Mouse (Mus musculus): ENCODE results near the gene Slc25a45. TPM values are rescaled to one million over a fixed set of nuclear protein-coding genes. Genes with fewer than 3 reads are reported as not detected.
A peak's percentile ranks its signal among the peaks of the same experiment; 100 is the strongest.

The Slc25a45 gene
- polyA plus RNA-seq, 1 experiment, result 0.48 TPM

DNA sequence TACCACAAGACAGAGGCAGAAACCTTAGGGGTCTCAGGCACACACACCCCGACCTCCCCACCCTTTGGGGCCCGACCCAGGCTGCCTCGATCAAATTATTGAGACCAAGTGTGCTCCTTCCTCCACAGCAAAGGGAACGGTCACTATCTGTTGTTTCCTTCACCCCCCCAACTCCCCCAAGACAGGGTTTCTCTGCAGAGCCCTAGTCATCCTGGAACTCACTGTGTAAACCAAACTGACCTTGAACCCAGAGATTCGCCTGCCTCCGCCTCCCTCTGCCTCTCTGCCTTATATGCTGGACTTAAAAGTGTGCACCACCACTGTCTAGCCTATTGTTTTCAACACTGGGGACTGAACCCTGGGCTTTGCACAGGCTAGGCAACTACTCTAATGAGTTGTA, 5.9 kb upstream of the Slc25a45 start:
- Histone ChIP-seq H3K4me1 (ENCODE audit: control insufficient read depth, insufficient read depth, low read length) (peaks cover 2% of the 10 kb centered on the region), H3K9me3 (replicated peaks; ENCODE audit: control insufficient read depth, insufficient read depth, low read length, poor library complexity, severe bottlenecking) (no peaks in the 10 kb centered on the region), H3K4me3 (ENCODE audit: low read depth, low read length) (no peak overlapping the region), H3K9ac (ENCODE audit: low read depth, poor library complexity, severe bottlenecking) (no peak overlapping the region), H3K36me3 (ENCODE audit: control insufficient read depth, insufficient read depth, low read length, poor library complexity, severe bottlenecking) (peaks cover 2% of the 10 kb centered on the region), H3K27ac (ENCODE audit: insufficient read depth, low read length) (no peak overlapping the region), H3K27me3 (ENCODE audit: control insufficient read depth, insufficient read depth, low read length, poor library complexity, severe bottlenecking) (no peaks in the 10 kb centered on the region)
- TF ChIP-seq EP300 (IDR thresholded peaks at IDR 0.05; ENCODE audit: insufficient read depth, low read depth, low read length), result no peak
- TF ChIP-seq POLR2A (IDR thresholded peaks at IDR 0.05; ENCODE audit: insufficient read depth, low read length), result no peak

DNA sequence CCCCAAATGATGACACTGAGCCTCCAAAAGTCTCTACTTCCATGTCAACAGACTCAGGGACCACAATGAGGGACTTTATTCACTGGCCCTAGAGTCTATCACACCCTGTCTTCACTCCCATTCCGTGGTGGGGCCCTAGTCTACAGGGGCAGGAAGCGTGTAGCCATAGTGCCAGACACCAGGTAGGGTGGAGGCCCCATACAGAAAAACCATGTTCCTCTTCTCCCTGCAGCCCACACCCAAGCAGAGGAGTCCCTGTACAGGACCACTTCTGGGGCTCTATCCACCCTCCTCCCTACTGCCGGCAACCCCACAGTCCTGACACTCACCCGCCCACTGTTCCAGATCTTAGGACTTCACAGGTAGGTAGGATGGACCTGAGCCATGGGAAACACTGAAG, 5.1 kb upstream of the Slc25a45 start:
- Histone ChIP-seq H3K9me3 (replicated peaks; ENCODE audit: control insufficient read depth, insufficient read depth, low read length, poor library complexity, severe bottlenecking) (no peaks in the 10 kb centered on the region), H3K27ac (ENCODE audit: insufficient read depth, low read length) (no peak overlapping the region), H3K27me3 (ENCODE audit: control insufficient read depth, insufficient read depth, low read length, poor library complexity, severe bottlenecking) (no peaks in the 10 kb centered on the region), H3K9ac (ENCODE audit: low read depth, poor library complexity, severe bottlenecking) (no peak overlapping the region), H3K4me1 (ENCODE audit: control insufficient read depth, insufficient read depth, low read length) (peaks cover 2% of the 10 kb centered on the region), H3K36me3 (ENCODE audit: control insufficient read depth, insufficient read depth, low read length, poor library complexity, severe bottlenecking) (peaks cover 2% of the 10 kb centered on the region), H3K4me3 (ENCODE audit: low read depth, low read length) (no peak overlapping the region)
- no peak for TF ChIP-seq EP300 (IDR thresholded peaks at IDR 0.05; ENCODE audit: insufficient read depth, low read depth, low read length)
- TF ChIP-seq CTCF (IDR thresholded peaks at IDR 0.05; ENCODE audit: low read depth, low read length), result no peak
- TF ChIP-seq POLR2A (IDR thresholded peaks at IDR 0.05; ENCODE audit: insufficient read depth, low read length), result no peak

GRCm38 (mm10) chr19:5872931-5873556, 4.6 kb upstream of the Slc25a45 start:
- Histone ChIP-seq H3K27ac (ENCODE audit: insufficient read depth, low read length) (no peak overlapping the region), H3K4me1 (ENCODE audit: control insufficient read depth, insufficient read depth, low read length) (peaks cover 2% of the 10 kb centered on the region), H3K9ac (ENCODE audit: low read depth, poor library complexity, severe bottlenecking) (no peak overlapping the region)

DNA sequence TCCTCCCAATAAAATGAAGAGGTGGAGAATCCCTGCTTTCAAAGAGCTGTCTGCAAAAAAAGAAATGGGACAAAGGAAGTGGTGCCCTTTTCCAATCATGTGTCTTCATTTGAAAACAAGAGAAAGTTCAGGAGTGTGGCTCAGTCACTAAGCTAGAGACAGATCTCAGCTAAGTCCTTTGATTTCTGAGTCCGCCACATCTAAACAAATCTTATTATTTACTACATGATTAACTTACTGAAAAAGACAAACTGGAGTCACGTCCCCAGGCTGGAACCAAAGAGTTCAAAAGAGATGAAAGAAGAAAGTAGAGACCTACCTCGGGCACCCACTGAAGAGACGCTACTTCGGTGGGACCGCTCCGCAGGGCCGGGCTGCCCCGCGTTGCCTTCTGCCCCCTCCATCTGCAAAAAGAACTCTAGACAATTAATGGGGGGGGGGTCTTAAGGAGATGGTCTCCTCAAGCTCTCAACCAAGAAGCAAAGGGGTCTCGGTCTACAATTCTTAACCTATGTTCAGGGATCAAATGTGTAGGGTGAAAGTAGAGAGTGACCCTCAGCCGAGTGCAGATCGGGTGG, 3.1 kb upstream of the Slc25a45 start:
- Histone ChIP-seq H3K27me3 (ENCODE audit: control insufficient read depth, insufficient read depth, low read length, poor library complexity, severe bottlenecking) (no peaks in the 10 kb centered on the region), H3K36me3 (ENCODE audit: control insufficient read depth, insufficient read depth, low read length, poor library complexity, severe bottlenecking) (no peaks in the 10 kb centered on the region; the same call in 1 of the 2 replicates), H3K9me3 (replicated peaks; ENCODE audit: control insufficient read depth, insufficient read depth, low read length, poor library complexity, severe bottlenecking) (no peaks in the 10 kb centered on the region), H3K9ac (ENCODE audit: low read depth, poor library complexity, severe bottlenecking) (peak overlapping the region; percentile 69), H3K4me3 (ENCODE audit: low read depth, low read length) (peak overlapping the region; percentile 74), H3K4me1 (ENCODE audit: control insufficient read depth, insufficient read depth, low read length) (peaks cover 2% of the 10 kb centered on the region), H3K27ac (ENCODE audit: insufficient read depth, low read length) (no peak overlapping the region)
- TF ChIP-seq EP300 (IDR thresholded peaks at IDR 0.05; ENCODE audit: insufficient read depth, low read depth, low read length), result no peak
- no peak for TF ChIP-seq POLR2A (IDR thresholded peaks at IDR 0.05; ENCODE audit: insufficient read depth, low read length)
- no peak for TF ChIP-seq CTCF (IDR thresholded peaks at IDR 0.05; ENCODE audit: low read depth, low read length)

More at GRCm38 (mm10) chr19:5872931-5873556, 4.6 kb upstream of the Slc25a45 start:
- Histone ChIP-seq H3K36me3 (ENCODE audit: control insufficient read depth, insufficient read depth, low read length, poor library complexity, severe bottlenecking) (peaks cover 2% of the 10 kb centered on the region), H3K9me3 (replicated peaks; ENCODE audit: control insufficient read depth, insufficient read depth, low read length, poor library complexity, severe bottlenecking) (no peaks in the 10 kb centered on the region), H3K4me3 (ENCODE audit: low read depth, low read length) (no peak overlapping the region), H3K27me3 (ENCODE audit: control insufficient read depth, insufficient read depth, low read length, poor library complexity, severe bottlenecking) (no peaks in the 10 kb centered on the region)
- no peak for TF ChIP-seq EP300 (IDR thresholded peaks at IDR 0.05; ENCODE audit: insufficient read depth, low read depth, low read length)
- no peak for TF ChIP-seq CTCF (IDR thresholded peaks at IDR 0.05; ENCODE audit: low read depth, low read length)
- TF ChIP-seq POLR2A (IDR thresholded peaks at IDR 0.05; ENCODE audit: insufficient read depth, low read length), result no peak

DNA sequence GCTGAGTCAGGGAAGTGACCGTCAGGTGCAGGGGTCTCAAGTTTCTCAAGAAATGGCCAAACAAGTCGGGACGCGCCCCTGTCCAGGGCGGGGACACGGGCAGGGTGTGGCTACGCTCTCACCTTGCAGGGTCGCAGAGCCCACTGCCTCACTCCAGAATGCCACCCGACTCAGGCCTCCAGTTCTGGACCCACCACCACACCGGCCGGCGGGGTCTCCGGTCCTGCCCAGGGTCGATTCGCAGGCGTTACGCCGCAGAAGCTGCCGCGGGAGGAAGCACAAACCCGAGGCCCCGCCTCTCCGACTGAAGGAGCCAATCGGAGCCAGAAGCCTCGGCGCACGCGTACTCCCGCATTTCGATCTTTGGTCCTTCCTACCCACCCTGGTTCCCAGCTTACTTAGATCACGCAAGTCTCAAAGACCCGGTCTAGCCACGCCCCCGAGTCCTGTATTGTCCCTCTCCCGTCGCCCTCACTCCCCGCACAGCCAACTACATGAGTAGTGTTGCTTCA, 2.6 kb upstream of the Slc25a45 start, which contains the start of gene Frmd8:
Gene Frmd8 (minus strand): TSS at position 306 of the 512 bp plus-strand sequence.
- TF ChIP-seq EP300 (IDR thresholded peaks at IDR 0.05; ENCODE audit: insufficient read depth, low read depth, low read length) (no peak), POLR2A (IDR thresholded peaks at IDR 0.05; ENCODE audit: insufficient read depth, low read length) (peak; percentile 57), CTCF (IDR thresholded peaks at IDR 0.05; ENCODE audit: low read depth, low read length) (no peak)
- Histone ChIP-seq H3K27me3 (ENCODE audit: control insufficient read depth, insufficient read depth, low read length, poor library complexity, severe bottlenecking) (no peaks in the 10 kb centered on the region), H3K4me1 (ENCODE audit: control insufficient read depth, insufficient read depth, low read length) (peaks cover 2% of the 10 kb centered on the region), H3K9ac (ENCODE audit: low read depth, poor library complexity, severe bottlenecking) (peak within 1 kb of the TSS; percentile 69), H3K9me3 (replicated peaks; ENCODE audit: control insufficient read depth, insufficient read depth, low read length, poor library complexity, severe bottlenecking) (no peaks in the 10 kb centered on the region), H3K27ac (ENCODE audit: insufficient read depth, low read length) (peak within 1 kb of the TSS; percentile 29), H3K36me3 (ENCODE audit: control insufficient read depth, insufficient read depth, low read length, poor library complexity, severe bottlenecking) (no peaks in the 10 kb centered on the region; the same call in 1 of the 2 replicates), H3K4me3 (ENCODE audit: low read depth, low read length) (peak within 1 kb of the TSS; percentile 74)

DNA sequence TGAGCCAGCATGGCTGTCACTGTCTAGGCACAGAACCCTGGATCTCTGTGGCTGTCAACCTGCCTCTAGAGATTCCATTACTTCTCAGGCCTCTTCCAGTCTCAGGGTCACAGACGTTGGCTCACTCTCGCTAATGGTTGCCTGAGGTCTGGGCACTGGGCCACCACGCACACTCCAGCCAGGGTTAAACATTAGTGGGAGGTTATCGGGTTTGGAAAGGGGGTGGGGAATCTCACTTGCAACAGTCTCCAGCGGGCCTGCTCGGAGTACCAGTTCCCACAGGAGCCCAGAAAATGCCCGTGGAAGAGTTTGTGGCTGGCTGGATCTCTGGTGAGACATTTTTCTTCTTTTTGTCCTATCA, 734 bp downstream of the Slc25a45 start:
- Histone ChIP-seq H3K27ac (ENCODE audit: insufficient read depth, low read length) (no peak overlapping the region), H3K4me3 (ENCODE audit: low read depth, low read length) (no peak overlapping the region), H3K9me3 (replicated peaks; ENCODE audit: control insufficient read depth, insufficient read depth, low read length, poor library complexity, severe bottlenecking) (no peaks in the 10 kb centered on the region), H3K4me1 (ENCODE audit: control insufficient read depth, insufficient read depth, low read length) (no peaks in the 10 kb centered on the region), H3K9ac (ENCODE audit: low read depth, poor library complexity, severe bottlenecking) (no peak overlapping the region), H3K36me3 (ENCODE audit: control insufficient read depth, insufficient read depth, low read length, poor library complexity, severe bottlenecking) (no peaks in the 10 kb centered on the region), H3K27me3 (ENCODE audit: control insufficient read depth, insufficient read depth, low read length, poor library complexity, severe bottlenecking) (no peaks in the 10 kb centered on the region)
- TF ChIP-seq POLR2A (IDR thresholded peaks at IDR 0.05; ENCODE audit: insufficient read depth, low read length), result no peak
- no peak for TF ChIP-seq CTCF (IDR thresholded peaks at IDR 0.05; ENCODE audit: low read depth, low read length)
- no peak; the same call in 1 of the 2 replicates for TF ChIP-seq EP300 (IDR thresholded peaks at IDR 0.05; ENCODE audit: insufficient read depth, low read depth, low read length)
